Mouse (Mus musculus): ENCODE results near the gene Sqstm1.

- TF ChIP-seq RCOR1 (IDR thresholded peaks at IDR 0.05; ENCODE audit: low read depth, low read length) (no peak), CTCF (IDR thresholded peaks at IDR 0.05 in 2 of 3, conservative IDR thresholded peaks at IDR 0.05 in 1 of 3; ENCODE audit: control insufficient read depth in 1 of 3, insufficient read depth in 1 of 3, low read depth in 2 of 3, low read length in 3 of 3, poor library complexity in 1 of 3, severe bottlenecking in 1 of 3) (no peak), MEF2A (IDR thresholded peaks at IDR 0.05; ENCODE audit: extremely low read depth, insufficient replicate concordance, low read depth, low read length, poor library complexity, severe bottlenecking) (no peak), MYB (IDR thresholded peaks at IDR 0.05; ENCODE audit: low read depth, low read length) (0 out of 2 replicates have a peak, but pooled peaks have one; percentile 13), E2F4 (IDR thresholded peaks at IDR 0.05; ENCODE audit: borderline replicate concordance, low read depth, low read length) (peak; percentile 93; the same call in 1 of the 2 replicates), MXI1 (IDR thresholded peaks at IDR 0.05; ENCODE audit: low read depth, low read length) (peak; percentile 93), POLR2A (IDR thresholded peaks at IDR 0.05; ENCODE audit: control insufficient read depth in 1 of 2, insufficient read depth in 1 of 2, low read depth in 1 of 2, low read length in 2 of 2, poor library complexity in 1 of 2) (peak; percentile 98 to 99), TBP (IDR thresholded peaks at IDR 0.05; ENCODE audit: low read depth, low read length) (peak; percentile 50; the same call in 1 of the 2 replicates), HCFC1 (IDR thresholded peaks at IDR 0.05; ENCODE audit: low read depth, low read length) (peak; percentile 93), ZKSCAN1 (IDR thresholded peaks at IDR 0.05; ENCODE audit: low read depth, low read length) (no peak), CHD2 (IDR thresholded peaks at IDR 0.05; ENCODE audit: low read length) (no peak), SMC3 (IDR thresholded peaks at IDR 0.05; ENCODE audit: low read depth, low read length) (no peak; the same call in 1 of the 2 replicates), GATA1 (IDR thresholded peaks at IDR 0.05; ENCODE audit: low read depth, low read length) (peak; percentile 13; the same call in 1 of the 2 replicates)
Measured at GRCm38 (mm10) chr11:50174730-50175187, 35.9 kb downstream of the Sqstm1 start.

Measured in MEL (cell line).